Mouse (Mus musculus) lung, embryonic 14.5 days (tissue): ENCODE measurements around the gene Nfs1. TPM values are rescaled to one million over a fixed set of nuclear protein-coding genes. Genes with fewer than 3 reads are reported as not detected.
A peak's percentile ranks its signal among the peaks of the same experiment; 100 is the strongest.

Source experiments
- ATAC-seq: fragments of 200-750 bp; cut with Nextera tagmentation; 2 replicates; pipeline ENCODE4 v1.8.0; 2017; ENCODE audit warnings: mild to moderate bottlenecking, moderate TSS enrichment, moderate library complexity; ENCODE audit not compliant: insufficient read depth
- DNase-seq: peaks from one replicate; pipeline ENCODE4 v3.0.0-alpha.2; 2015
- H3K27ac ChIP-seq: fragments of 300-500 bp; sonication (generic); 2 replicates; pipeline ENCODE4 v1.5.1; 2014; ENCODE audit warnings: low read depth, mild to moderate bottlenecking, moderate library complexity
- H3K27me3 ChIP-seq: fragments of 300-500 bp; sonication (generic); 2 replicates; pipeline ENCODE4 v1.6.1; 2014; ENCODE audit warnings: low read length, control low read depth; ENCODE audit not compliant: insufficient read depth
- H3K36me3 ChIP-seq: fragments of 300-500 bp; sonication (generic); 2 replicates; pipeline ENCODE4 v1.6.1; 2014; ENCODE audit warnings: control low read depth; ENCODE audit not compliant: insufficient read depth
- H3K4me1 ChIP-seq: fragments of 300-500 bp; sonication (generic); 2 replicates; pipeline ENCODE4 v1.6.1; 2014; ENCODE audit warnings: antibody characterized with exemption, control low read depth; ENCODE audit not compliant: insufficient read depth
- H3K4me2 ChIP-seq: fragments of 300-500 bp; sonication (generic); 2 replicates; pipeline ENCODE4 v1.6.1; 2014; ENCODE audit warnings: mild to moderate bottlenecking
- H3K4me3 ChIP-seq: fragments of 300-500 bp; sonication (generic); 2 replicates; pipeline ENCODE4 v1.5.1; 2014; ENCODE audit warnings: low read depth, low read length
- H3K9ac ChIP-seq: fragments of 300-500 bp; sonication (generic); 2 replicates; pipeline ENCODE4 v1.6.1; 2014
- H3K9me3 ChIP-seq: fragments of 300-500 bp; sonication (generic); 2 replicates; pipeline ENCODE4 v1.6.1; 2016; ENCODE audit warnings: low read depth, low read length, control low read depth
- CTCF ChIP-seq: IDR thresholded peaks from 2 replicates; pipeline ENCODE4 v1.5.1; 2016; ENCODE audit warnings: antibody characterized with exemption, low read depth
- WGBS: fragments of 180-500 bp; shearing (Covaris S2); extraction: QIAGEN DNeasy Blood & Tissue Kit; methylation state at CpG from one replicate; pipeline ENCODE4 v1.1.7; 2014; 5-methylcytosine and 5-hydroxymethylcytosine counted together
- polyA plus RNA-seq: library from polyadenylated mRNA; unstranded; fragments of >200 nt; fragmentation: Nextera tagmentation; extraction: Ambion mirVana; gene quantifications from 2 replicates; pipeline ENCODE4 v1.2.1, GENCODE M21; 2014

Nfs1 gene
- polyA plus RNA-seq, 1 experiment from 2014 or later: 40.9 TPM

DNA sequence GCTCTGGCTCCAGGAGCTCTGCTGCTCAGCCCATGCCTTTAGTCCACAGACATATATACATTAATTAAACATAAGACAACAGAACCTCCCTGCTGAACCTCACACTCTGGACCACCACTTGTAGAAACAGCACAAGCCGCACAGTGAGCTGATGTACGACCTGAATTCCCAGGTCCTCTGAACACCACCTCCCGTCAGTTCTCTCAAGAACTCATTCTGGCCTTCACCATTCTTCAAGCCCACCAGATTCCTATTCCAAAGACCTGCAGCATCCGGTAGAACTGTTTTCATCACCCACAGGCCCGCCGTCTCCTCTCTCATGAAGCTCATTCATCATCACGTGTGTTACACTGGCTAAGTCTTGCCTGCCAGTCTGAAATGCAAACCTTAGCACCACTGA, 63.6 kb downstream of the Nfs1 start:
- Histone ChIP-seq H3K9me3 (no peaks in the 10 kb centered on the region), H3K4me3 (no peak overlapping the region), H3K36me3 (peaks cover 42% of the 10 kb centered on the region), H3K4me2 (no peak overlapping the region), H3K27ac (no peak overlapping the region), H3K4me1 (no peaks in the 10 kb centered on the region), H3K9ac (no peak overlapping the region), H3K27me3 (no peaks in the 10 kb centered on the region)
- DNase-seq (no peak), ATAC-seq (no peak)
- WGBS: 70% methylated on average over 7 of the region's 7 CpGs
- no peak for TF ChIP-seq CTCF

DNA sequence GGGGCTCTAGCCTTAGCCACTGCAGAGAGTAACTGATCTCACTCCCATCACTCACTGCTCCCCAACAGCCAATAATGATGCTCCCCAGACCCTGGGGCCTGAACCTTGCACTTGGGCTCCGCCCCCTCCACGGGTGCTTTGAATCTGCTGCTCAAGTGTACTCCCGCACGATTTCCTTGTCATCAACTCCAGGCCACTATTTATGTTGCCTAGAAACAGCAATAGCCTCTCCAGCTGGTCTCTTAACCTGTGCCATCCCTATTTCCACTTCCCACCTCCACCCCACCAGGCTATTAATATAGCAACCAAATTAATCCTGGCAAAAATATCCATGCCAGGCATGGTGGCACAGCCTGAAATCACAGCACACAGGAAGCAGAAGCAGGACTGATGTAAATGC, 64.3 kb downstream of the Nfs1 start:
- Histone ChIP-seq H3K27me3 (no peaks in the 10 kb centered on the region), H3K9ac (no peak overlapping the region), H3K27ac (no peak overlapping the region), H3K36me3 (peaks cover 49% of the 10 kb centered on the region), H3K9me3 (no peaks in the 10 kb centered on the region), H3K4me1 (no peaks in the 10 kb centered on the region), H3K4me3 (no peak overlapping the region), H3K4me2 (no peak overlapping the region)
- no peak for TF ChIP-seq CTCF
- DNase-seq (no peak), ATAC-seq (no peak)
- 35% methylated on average over 4 of the region's 4 CpGs for WGBS

DNA sequence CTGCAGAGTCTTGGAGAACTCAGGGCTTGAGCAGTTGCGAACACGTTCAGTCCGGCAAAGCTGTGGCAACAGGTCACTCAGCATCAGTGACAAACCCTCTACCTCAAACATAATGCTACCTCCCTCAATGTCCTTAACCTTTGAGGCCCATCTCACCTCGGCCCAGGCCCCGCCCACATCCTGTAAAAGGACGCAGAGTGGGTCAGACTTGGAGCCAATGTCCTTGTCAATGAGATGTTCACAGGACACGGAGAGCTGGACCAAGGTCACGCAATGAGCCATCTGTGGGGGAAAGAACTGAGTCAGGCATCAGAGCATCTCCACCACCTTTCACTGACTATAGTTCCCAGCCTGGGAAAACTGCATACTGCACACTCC, 64.8 kb downstream of the Nfs1 start:
- H3K4me2 ChIP-seq: no peak overlapping the region
- H3K27me3 ChIP-seq: no peaks in the 10 kb centered on the region
- H3K9me3 ChIP-seq: no peaks in the 10 kb centered on the region
- WGBS: 76% methylated on average over 8 of the region's 8 CpGs
- DNase-seq: no peak
- no peak overlapping the region for H3K27ac ChIP-seq
- no peak overlapping the region for H3K4me3 ChIP-seq
- H3K9ac ChIP-seq: no peak overlapping the region
- no peaks in the 10 kb centered on the region for H3K4me1 ChIP-seq
- H3K36me3 ChIP-seq: peaks cover 54% of the 10 kb centered on the region
- no peak for ATAC-seq
- TF ChIP-seq CTCF: no peak

DNA sequence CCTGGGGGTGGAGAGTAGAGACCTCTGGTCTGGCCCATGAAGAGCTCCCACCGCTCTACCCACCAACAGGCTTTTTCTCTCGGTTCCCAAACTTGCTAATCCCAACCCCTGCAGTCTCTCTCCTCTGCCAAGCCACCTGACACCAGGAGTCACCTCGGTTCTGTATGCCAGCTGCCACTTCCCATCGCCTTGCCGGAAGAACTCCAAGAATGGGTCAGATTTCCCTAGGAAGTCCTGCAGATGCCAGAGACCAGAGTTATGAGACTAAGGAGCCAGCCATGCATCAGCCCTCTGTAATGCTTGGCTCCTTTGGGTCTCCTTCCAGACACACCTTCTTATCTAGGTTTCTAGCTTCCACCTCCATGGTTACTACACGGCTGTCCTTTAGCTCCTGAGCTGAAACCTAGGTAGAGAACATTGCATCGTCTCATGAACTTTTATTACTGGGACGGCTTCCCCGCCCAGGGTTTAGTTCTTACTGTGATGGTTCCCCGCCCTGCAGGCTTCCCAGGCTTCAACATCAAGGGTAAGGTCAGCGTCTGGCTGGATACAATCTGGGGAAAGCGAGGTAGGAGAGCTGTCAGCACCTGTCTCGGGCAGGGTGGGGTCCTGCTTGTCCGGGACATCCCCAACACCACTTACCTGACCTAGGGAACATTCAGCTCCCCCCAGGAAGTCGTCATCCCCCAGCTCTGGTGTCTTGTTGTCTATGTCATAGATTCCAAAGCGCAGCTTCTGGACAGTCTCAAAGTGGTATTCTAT, 65.4 kb downstream of the Nfs1 start:
- H3K4me3 ChIP-seq: no peak overlapping the region
- no peaks in the 10 kb centered on the region for H3K4me1 ChIP-seq
- WGBS: 88% methylated on average over 16 of the region's 16 CpGs
- H3K36me3 ChIP-seq: peaks cover 60% of the 10 kb centered on the region
- DNase-seq (no peak), ATAC-seq (no peak)
- H3K27ac ChIP-seq: no peak overlapping the region
- H3K27me3 ChIP-seq: no peaks in the 10 kb centered on the region
- H3K9ac ChIP-seq: no peak overlapping the region
- no peaks in the 10 kb centered on the region for H3K9me3 ChIP-seq
- TF ChIP-seq CTCF: no peak
- H3K4me2 ChIP-seq: no peak overlapping the region

DNA sequence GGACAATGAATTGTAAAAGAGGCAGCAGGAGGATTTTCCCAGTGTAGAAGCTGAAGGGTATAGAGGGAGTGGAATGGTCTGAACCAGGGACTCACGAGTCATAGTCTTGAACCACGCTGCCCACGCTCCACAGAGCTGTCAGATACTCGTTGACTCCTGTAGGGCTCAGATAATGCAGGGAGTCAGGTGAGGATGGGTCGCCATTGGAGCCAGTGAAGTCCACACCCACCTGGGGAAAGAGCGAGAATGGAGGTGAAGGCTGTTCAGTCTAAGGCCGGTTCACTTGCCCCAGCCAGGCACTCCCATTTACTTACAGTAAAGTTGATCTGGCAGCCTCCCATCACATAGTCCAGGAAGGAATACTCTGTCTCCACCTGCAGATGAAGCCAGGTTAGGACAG, 66.5 kb downstream of the Nfs1 start:
- peaks cover 71% of the 10 kb centered on the region for H3K36me3 ChIP-seq
- 85% methylated on average over 7 of the region's 7 CpGs for WGBS

DNA sequence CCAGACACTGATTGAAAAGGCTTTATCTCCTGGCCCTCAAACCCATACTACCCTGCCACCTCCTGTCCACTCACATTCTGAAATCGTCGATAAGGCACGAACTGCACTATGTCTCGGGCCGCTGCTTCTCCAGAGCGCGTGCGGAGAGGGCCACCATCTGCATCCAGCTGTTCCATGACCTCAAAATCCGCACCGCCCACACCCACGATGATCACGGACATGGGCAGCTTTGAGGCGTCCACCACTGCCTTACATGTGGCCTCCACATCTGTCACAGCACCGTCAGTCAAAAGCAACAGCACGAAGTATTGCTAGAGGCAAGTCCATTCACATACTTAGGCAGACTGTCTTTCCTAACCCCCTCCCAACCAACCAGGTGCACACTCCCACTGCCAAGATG, 70.3 kb downstream of the Nfs1 start:
- no peak overlapping the region for H3K4me2 ChIP-seq
- DNase-seq (no peak), ATAC-seq (0 out of 2 replicates have a peak, but pooled peaks have one; percentile 7)
- 88% methylated on average over 15 of the region's 15 CpGs for WGBS
- TF ChIP-seq CTCF: no peak
- no peaks in the 10 kb centered on the region for H3K4me1 ChIP-seq
- no peak overlapping the region for H3K4me3 ChIP-seq
- H3K36me3 ChIP-seq: peaks cover 97% of the 10 kb centered on the region
- H3K27me3 ChIP-seq: no peaks in the 10 kb centered on the region
- H3K9me3 ChIP-seq: no peaks in the 10 kb centered on the region
- H3K9ac ChIP-seq: no peak overlapping the region
- H3K27ac ChIP-seq: no peak overlapping the region

More for the DNA sequence above, 66.5 kb downstream of the Nfs1 start:
- no peak for DNase-seq
- no peak for TF ChIP-seq CTCF
- no peak overlapping the region for H3K9ac ChIP-seq
- H3K4me1 ChIP-seq: no peaks in the 10 kb centered on the region
- no peak overlapping the region for H3K4me2 ChIP-seq
- no peak overlapping the region for H3K27ac ChIP-seq
- no peak for ATAC-seq
- no peaks in the 10 kb centered on the region for H3K27me3 ChIP-seq
- no peaks in the 10 kb centered on the region for H3K9me3 ChIP-seq
- no peak overlapping the region for H3K4me3 ChIP-seq

Other genes starting within 250 kb of the Nfs1 start
- gene Uqcc1, start 213.9 kb downstream of the Nfs1 start, polyA plus RNA-seq: 52.0 and 52.9 TPM in 2 replicates
- gene Gm15557, start 203.5 kb downstream of the Nfs1 start, polyA plus RNA-seq: not detected in 2 replicates
- gene Gdf5, start 198.8 kb downstream of the Nfs1 start, polyA plus RNA-seq: 0.34 and 0.41 TPM in 2 replicates
- gene Cep250, start 187.7 kb downstream of the Nfs1 start, polyA plus RNA-seq: 23.5 and 24.6 TPM in 2 replicates
- gene 6430550D23Rik, start 136.2 kb downstream of the Nfs1 start, polyA plus RNA-seq: 0.51 and 1.9 TPM in 2 replicates
- 219 and 239 TPM in 2 replicates for gene Ergic3, start 136.1 kb downstream of the Nfs1 start, polyA plus RNA-seq
- gene Fer1l4, start 91.2 kb downstream of the Nfs1 start, polyA plus RNA-seq: not detected in 2 replicates
- gene Spag4, start 79.0 kb downstream of the Nfs1 start, polyA plus RNA-seq: 3.2 and 3.9 TPM in 2 replicates
- gene Cpne1, start 32.2 kb downstream of the Nfs1 start, polyA plus RNA-seq: 66.7 and 70.2 TPM in 2 replicates
- 36.9 and 41.2 TPM in 2 replicates for gene Rbm12, start 32.2 kb downstream of the Nfs1 start, polyA plus RNA-seq
- 11.0 and 16.6 TPM in 2 replicates for gene Gm28036, start 17.1 kb downstream of the Nfs1 start, polyA plus RNA-seq
- 396 and 414 TPM in 2 replicates for gene Romo1, start 147 bp downstream of the Nfs1 start, polyA plus RNA-seq
- gene Rbm39, start 36.1 kb upstream of the Nfs1 start, polyA plus RNA-seq: 563 and 569 TPM in 2 replicates
- gene Phf20, start 52.3 kb upstream of the Nfs1 start, polyA plus RNA-seq: 73.6 and 77.3 TPM in 2 replicates
- 3.5 and 3.9 TPM in 2 replicates for gene Cnbd2, start 168.1 kb upstream of the Nfs1 start, polyA plus RNA-seq
- gene Scand1, start 168.5 kb upstream of the Nfs1 start, polyA plus RNA-seq: 61.0 and 66.3 TPM in 2 replicates